Mouse (Mus musculus): ENCODE measurements around the gene 0610040J01Rik. TPM values are rescaled to one million over a fixed set of nuclear protein-coding genes. Genes with fewer than 3 reads are reported as not detected.

The 0610040J01Rik gene
- total RNA-seq (2021) = 0.15 and 0.90 TPM in 2 replicates
- long read RNA-seq, transcript 0610040J01Rik-201 (4 exons, 2,008 nt) = major isoform, 12 of 17 reads
- long read RNA-seq, partial matches to known transcripts = 2 of 17 reads
- long read RNA-seq, other reads (novel, unspliced or antisense) = 3 of 17 reads

GRCm38 (mm10) chr5:63811819-63812508 lies at the start of gene 0610040J01Rik:
TSS of gene 0610040J01Rik (plus strand) at chr5:63812363.
- DNase-seq = peak; percentile 73

GRCm38 (mm10) chr5:63765886-63766285 lies 46.3 kb upstream of the 0610040J01Rik start:
- no peak for DNase-seq

- peak; percentile 45 for DNase-seq
These were observed 45.4 kb upstream of the 0610040J01Rik start for GRCm38 (mm10) chr5:63766715-63767114.

- no peak for DNase-seq
These were observed 44.7 kb upstream of the 0610040J01Rik start for GRCm38 (mm10) chr5:63767464-63767863.

GRCm38 (mm10) chr5:63768220-63768619 lies 43.9 kb upstream of the 0610040J01Rik start:
- DNase-seq = no peak

- DNase-seq = no peak
These were observed 39.2 kb upstream of the 0610040J01Rik start for GRCm38 (mm10) chr5:63772971-63773370.

- no peak for DNase-seq
These were observed 38.6 kb upstream of the 0610040J01Rik start for GRCm38 (mm10) chr5:63773603-63774002.

- no peak for DNase-seq
These were observed 23.9 kb upstream of the 0610040J01Rik start for GRCm38 (mm10) chr5:63788156-63788826.

GRCm38 (mm10) chr5:63812509-63812865 lies 324 bp downstream of the 0610040J01Rik start:
- DNase-seq = no peak

- no peak for DNase-seq
These were observed 4.5 kb downstream of the 0610040J01Rik start for GRCm38 (mm10) chr5:63816643-63817042.

- DNase-seq = no peak
These were observed 5.1 kb downstream of the 0610040J01Rik start for GRCm38 (mm10) chr5:63817270-63817669.

- DNase-seq = no peak
These were observed 6.8 kb downstream of the 0610040J01Rik start for GRCm38 (mm10) chr5:63818975-63819374.

GRCm38 (mm10) chr5:63819519-63819918 lies 7.4 kb downstream of the 0610040J01Rik start:
- DNase-seq = no peak

GRCm38 (mm10) chr5:63821176-63821575 lies 9.0 kb downstream of the 0610040J01Rik start:
- DNase-seq = no peak

- no peak for DNase-seq
These were observed 9.7 kb downstream of the 0610040J01Rik start for GRCm38 (mm10) chr5:63821860-63822259.

GRCm38 (mm10) chr5:63823362-63824332 lies 11.5 kb downstream of the 0610040J01Rik start:
- no peak for DNase-seq

- DNase-seq = no peak
These were observed 12.6 kb downstream of the 0610040J01Rik start for GRCm38 (mm10) chr5:63824599-63825350.

GRCm38 (mm10) chr5:63825881-63826280 lies 13.7 kb downstream of the 0610040J01Rik start:
- DNase-seq = no peak

- no peak for DNase-seq
These were observed 14.8 kb downstream of the 0610040J01Rik start for GRCm38 (mm10) chr5:63827006-63827405.

GRCm38 (mm10) chr5:63827415-63828053 lies 15.4 kb downstream of the 0610040J01Rik start:
- no peak for DNase-seq
